Mouse (Mus musculus) left cerebral cortex, adult 8-10 months (tissue): ENCODE measurements around the gene Cstf3. TPM values are rescaled to one million over a fixed set of nuclear protein-coding genes. Genes with fewer than 3 reads are reported as not detected.
A peak's percentile ranks its signal among the peaks of the same experiment; 100 is the strongest.

Experiments
- DNase-seq, 2 experiments: peaks; one replicate each; pipeline ENCODE4 v3.0.0; 2022; ENCODE audit warnings: low spot score in 2 of 2
- total RNA-seq, 4 experiments: library from RNA; stranded (reverse); gene quantifications; 2 replicates each; pipeline ENCODE4 v1.2.4; 2022

Cstf3 gene
- total RNA-seq, 4 experiments from 2014 or later = 36.5 to 44.1 (median 37.5) TPM

GRCm38 (mm10) chr2:104603431-104603830, 13.1 kb downstream of the Cstf3 start:
- no peak for DNase-seq

GRCm38 (mm10) chr2:104604718-104605117, 14.4 kb downstream of the Cstf3 start:
- no peak for DNase-seq

GRCm38 (mm10) chr2:104605560-104605959, 15.2 kb downstream of the Cstf3 start:
- no peak for DNase-seq

GRCm38 (mm10) chr2:104614786-104615185, 24.5 kb downstream of the Cstf3 start:
- DNase-seq = no peak

- no peak for DNase-seq
These were observed 25.8 kb downstream of the Cstf3 start for GRCm38 (mm10) chr2:104615985-104616711.

GRCm38 (mm10) chr2:104658659-104659058, 68.3 kb downstream of the Cstf3 start:
- no peak for DNase-seq

GRCm38 (mm10) chr2:104663372-104664100, 73.2 kb downstream of the Cstf3 start:
- no peak for DNase-seq

- DNase-seq = no peak
These were observed 78.9 kb downstream of the Cstf3 start for GRCm38 (mm10) chr2:104669122-104669804.

- no peak for DNase-seq
These were observed 81.4 kb downstream of the Cstf3 start for GRCm38 (mm10) chr2:104671724-104672123.

- DNase-seq = no peak
These were observed 87.0 kb downstream of the Cstf3 start for GRCm38 (mm10) chr2:104677326-104677725.

GRCm38 (mm10) chr2:104684771-104685170, 94.4 kb downstream of the Cstf3 start:
- no peak for DNase-seq

GRCm38 (mm10) chr2:104685418-104685817, 95.1 kb downstream of the Cstf3 start:
- peak; percentile 52 to 61 for DNase-seq

GRCm38 (mm10) chr2:104687261-104687660, 96.9 kb downstream of the Cstf3 start:
- no peak for DNase-seq

GRCm38 (mm10) chr2:104688321-104688720, 98.0 kb downstream of the Cstf3 start:
- DNase-seq = no peak

GRCm38 (mm10) chr2:104688724-104689123, 98.4 kb downstream of the Cstf3 start:
- no peak for DNase-seq

- no peak for DNase-seq
These were observed 100.4 kb downstream of the Cstf3 start for GRCm38 (mm10) chr2:104690720-104691119.

- DNase-seq = no peak
These were observed 102.2 kb downstream of the Cstf3 start for GRCm38 (mm10) chr2:104692551-104692950.

- no peak for DNase-seq
These were observed 109.3 kb downstream of the Cstf3 start for GRCm38 (mm10) chr2:104699659-104700058.

- DNase-seq = no peak
These were observed 112.8 kb downstream of the Cstf3 start for GRCm38 (mm10) chr2:104703158-104703557.

- DNase-seq = no peak
These were observed 114.0 kb downstream of the Cstf3 start for GRCm38 (mm10) chr2:104704355-104704754.

GRCm38 (mm10) chr2:104709786-104710337, 119.5 kb downstream of the Cstf3 start:
- DNase-seq = no peak
